Mouse (Mus musculus) thymus, postnatal 0 days (tissue): ENCODE results near the gene Mrc2. TPM values are rescaled to one million over a fixed set of nuclear protein-coding genes. Genes with fewer than 3 reads are reported as not detected.

Source experiments
- DNase-seq: peaks from one replicate; pipeline ENCODE4 v3.0.0-alpha.2; 2015; ENCODE audit warnings: low spot score
- polyA plus RNA-seq: library from polyadenylated mRNA; unstranded; fragments of >200 nt; fragmentation: Nextera tagmentation; extraction: Ambion mirVana; gene quantifications from 2 replicates; pipeline ENCODE4 v1.2.1, GENCODE M21; 2015

The Mrc2 gene
- polyA plus RNA-seq, 1 experiment from 2014 or later = 0.74 TPM

DNA sequence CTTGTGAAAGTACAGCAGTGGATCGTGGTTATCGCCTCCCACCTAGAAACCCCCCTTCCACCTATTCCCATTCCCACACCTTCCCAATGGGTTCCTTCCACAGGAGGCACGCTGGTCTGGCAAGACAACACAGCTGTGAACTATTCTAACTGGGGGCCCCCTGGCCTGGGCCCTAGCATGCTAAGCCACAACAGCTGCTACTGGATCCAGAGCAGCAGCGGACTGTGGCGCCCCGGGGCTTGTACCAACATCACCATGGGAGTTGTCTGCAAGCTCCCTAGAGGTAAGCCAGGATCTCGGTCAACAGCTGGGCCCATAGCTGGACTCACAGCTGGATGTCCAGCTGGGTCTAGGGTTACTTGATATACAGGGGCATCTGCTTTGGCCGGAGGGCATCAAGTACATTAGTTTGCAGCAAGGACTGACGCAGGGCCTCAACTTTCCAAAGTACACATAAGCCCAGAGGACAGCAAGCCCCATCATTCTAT is 56.1 kb downstream of the Mrc2 start:
- no peak for DNase-seq

DNA sequence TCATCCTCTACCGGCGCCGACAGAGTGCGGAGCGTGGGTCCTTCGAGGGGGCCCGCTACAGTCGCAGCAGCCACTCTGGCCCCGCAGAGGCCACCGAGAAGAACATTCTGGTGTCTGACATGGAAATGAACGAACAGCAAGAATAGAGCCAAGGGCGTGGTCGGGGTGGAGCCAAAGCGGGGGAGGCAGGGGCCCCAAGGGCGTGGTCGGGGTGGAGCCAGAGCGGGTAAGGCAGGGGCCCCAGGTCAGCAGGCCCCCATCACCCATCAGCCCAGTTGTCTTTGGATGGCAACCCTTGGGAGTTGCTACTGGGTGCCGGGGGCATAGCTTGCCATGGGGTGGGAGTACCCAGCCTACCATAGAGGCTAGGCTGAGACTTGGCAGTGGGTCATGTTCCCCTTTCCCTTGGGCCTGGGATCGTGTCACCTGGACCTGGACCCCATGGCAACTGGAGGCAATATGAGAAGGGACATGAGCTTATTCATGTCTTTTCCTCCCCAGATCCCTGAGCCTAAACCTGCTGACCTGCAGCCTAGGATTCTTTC is 57.4 kb downstream of the Mrc2 start:
- DNase-seq = no peak

DNA sequence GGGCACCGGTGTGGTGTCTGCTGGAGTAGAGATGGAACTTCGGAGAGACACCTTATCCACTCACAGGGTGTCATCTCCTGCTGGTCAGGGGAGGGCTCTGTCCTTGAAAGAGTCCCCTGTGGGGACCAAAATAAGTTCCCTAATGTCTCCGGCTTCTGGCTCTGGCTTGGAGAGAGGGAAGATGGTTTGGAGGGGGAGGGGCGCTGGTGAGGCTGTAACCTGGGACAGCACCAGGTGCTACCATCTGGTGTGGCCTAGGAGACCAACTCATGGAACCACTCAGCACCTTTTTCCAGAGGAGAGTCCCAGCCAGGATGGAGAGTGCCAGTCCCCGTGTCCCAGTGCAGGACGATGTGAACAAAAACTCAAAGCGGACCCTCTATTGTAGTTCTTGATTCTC is 58.2 kb downstream of the Mrc2 start:
- DNase-seq = no peak

DNA sequence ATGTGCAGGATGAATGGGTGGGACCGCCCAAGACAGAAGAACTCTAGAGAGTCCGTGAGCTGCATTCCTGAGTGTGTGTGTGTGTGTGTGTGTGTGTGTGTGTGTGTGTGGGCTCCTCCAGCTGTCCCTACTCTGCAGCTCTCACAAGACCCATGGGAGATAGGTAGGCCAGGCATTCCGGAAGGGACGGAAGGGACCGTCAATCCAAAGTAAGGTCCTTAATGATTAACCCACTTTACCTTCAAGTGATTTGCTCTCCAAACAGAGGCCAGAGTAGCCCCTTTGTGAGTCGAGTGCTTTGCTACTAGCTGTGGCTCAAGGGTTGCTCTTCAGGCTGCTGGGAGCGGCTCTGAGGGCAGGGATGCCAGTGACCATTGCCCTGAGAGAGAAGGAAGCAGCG is 59.7 kb downstream of the Mrc2 start:
- DNase-seq = no peak

DNA sequence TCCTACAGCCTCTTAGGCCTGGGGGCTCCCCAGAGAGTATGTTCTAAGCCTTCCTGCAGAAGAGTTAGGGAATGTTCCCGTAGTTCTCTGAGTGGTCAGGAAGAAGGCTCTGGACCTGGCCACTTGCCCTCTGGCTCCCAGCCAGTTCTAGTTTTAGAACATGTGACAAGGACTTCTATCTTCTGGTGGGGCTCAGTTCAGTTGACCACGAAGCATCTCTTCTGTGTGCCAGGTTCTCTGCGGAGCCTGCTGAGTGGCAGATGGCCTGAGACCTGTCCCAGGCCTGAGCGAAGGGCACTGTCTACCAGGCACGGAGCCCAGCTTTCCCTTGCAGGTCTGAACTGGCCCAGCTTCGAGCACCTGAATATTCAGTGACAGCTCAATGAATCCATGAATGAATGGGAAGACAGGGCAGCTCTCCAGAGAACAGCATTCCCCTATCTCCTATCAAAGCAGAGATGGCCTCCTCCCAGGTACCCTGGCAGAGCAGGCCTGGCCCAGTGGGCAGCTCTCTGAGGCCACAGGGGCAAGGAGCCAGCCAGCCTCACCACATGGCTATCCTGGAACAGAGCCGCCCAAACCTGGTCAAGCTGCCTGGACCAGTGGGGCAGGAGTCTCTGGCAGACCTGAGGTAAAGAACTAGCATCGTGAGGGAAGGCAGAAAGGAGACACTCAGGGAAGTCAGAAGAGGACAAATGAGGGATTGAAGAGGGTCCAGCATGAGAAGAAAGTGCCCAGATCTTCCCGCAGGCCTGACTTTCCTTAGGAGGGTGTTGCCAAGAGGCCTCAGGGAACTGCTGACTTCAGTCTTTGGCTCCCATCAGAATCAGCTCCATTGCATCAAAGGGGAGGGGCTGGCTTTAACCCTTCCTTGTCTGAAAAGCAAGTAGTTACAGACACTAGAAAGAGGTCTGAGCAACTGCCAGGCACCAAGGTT is 60.8 kb downstream of the Mrc2 start:
- no peak for DNase-seq

DNA sequence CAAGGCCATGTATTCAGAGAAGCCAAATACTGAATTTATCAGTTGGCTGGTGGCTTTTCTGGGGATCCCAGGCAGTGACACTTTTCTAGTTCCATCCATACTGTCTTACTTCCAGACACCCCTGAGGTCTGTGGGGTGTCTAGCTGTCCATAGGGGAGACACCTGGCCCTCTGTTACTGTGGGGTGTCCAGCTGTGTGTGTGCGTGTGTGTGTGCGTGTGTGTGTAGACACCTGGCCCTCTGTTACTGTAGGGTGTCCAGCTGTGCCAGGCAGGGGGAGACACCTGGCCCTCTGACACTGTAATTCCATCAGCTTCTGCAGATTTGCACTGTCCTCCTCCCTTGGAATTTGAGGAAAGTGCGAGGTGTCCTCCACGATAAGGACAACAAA is 61.4 kb downstream of the Mrc2 start:
- no peak for DNase-seq

DNA sequence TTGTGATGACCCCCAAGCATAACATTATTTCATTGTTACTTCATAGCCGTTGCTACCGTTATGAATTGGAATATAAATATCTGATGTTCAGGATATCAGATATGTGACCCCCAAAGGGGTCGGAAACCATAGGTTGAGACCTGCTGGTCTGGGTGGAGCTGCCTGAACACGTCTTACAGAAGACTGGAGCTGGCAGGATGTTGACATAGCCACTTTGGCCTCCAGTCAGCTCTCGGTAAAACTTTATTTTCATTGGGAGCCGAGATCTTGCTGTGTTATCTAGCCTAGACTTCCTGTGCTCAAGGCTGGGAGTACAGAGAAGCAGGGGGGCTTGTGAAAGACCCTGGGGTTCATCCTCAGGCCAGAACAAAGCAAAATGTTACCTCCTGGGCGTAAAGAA is 63.9 kb downstream of the Mrc2 start:
- DNase-seq = no peak

DNA sequence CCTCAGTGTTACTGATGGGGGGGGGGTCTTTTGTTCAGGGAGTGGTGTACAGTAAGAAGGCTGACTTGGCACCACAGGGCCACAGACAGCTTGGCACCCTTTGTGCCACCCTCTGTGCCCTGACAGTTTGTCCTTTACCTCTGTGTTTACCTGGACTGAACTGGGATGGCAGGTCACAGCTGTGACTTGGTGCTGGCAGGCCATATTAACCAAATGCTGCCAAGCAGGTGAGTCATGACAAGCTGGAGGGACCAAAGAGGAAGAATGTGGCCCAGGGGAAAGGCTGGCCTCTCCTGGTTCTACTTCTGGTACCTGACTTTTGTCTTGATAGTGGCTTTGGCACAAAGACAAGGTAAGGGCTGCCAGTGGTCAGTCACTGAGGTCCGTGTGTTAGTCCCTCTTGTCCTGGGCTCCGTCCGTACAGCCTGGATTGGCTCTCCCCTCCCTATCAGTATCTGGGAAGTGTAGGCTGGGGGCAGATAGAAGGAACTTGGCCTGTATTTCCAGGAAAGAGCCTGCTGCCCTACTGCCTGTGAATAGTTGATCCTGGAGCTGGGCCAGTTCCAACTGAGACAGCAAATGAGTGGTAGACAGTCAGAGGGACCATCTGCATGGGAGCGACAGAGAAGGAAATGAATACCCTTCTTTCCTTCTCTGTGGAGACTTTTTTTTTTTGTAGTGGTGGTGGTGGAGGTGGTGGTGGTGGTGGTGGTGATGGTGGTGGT is 69.8 kb downstream of the Mrc2 start:
- DNase-seq = no peak

DNA sequence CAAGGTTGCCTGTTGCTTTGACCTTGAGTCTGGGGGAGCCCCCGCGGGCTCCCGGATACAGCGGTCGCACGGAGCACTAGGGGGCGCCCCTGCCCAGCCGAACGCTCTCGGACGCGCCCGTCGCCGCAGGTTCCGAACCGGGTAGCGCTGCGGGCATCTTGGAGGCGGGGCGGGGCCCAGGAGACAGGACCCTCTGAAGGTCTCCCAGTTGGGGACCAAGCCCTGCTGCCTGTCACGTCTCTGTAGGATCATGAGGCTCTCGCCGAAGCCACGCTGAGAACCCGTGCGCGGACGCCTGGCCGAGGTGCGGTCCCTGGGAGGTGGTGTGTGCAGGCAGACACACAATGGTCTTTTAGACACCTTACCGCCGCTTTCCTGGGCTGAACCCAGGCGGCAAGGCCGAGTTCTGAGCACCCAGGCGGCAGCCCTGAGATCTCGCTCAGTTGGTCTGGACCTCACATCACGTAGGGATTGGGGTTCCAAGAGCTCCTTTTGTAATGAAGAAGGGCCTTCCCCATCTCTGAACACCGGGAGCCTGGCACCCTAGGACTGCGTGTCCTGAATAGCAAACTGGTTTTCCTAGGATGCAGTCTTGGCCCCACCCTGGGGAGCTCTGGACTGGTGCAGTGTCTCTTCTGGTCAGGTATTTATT is 70.6 kb downstream of the Mrc2 start:
- DNase-seq = peak; percentile 80

DNA sequence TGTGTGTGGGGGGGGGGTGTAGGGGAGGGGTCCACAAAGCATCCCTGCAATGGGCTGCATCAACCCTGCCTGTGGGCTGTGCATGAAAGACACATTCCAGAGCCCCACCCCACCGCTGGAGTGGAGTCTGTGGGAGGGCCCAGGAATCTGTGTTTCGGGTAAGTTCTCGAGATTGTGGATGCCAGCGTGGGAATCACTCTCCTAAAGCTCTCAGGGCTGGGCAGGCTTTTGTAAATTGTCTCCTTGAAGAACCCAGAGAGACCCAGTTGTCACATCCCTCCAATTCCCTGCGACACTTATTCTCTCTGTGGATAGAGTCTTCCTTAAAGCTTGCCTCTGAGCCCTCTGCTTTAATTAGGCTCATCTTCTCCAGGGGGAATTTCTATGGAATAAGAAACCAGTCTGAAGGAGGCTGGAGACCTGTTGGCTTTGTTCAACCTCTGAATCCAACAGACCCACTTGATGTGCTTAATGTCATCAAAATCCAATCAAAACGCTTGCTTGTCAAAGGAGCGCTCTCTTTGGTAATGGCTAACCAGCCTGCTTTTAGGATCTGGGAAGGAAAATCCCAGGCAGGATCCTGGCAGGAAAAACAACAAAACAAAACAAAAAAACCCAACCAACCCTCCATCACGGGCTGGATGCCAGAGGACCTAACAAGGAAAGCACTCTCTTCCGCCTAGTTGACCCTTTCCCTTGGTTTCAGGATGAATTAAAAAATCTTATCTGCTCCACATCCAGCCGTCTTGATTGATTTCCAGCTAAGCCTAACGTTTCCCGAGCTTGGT is 71.3 kb downstream of the Mrc2 start:
- DNase-seq = no peak

DNA sequence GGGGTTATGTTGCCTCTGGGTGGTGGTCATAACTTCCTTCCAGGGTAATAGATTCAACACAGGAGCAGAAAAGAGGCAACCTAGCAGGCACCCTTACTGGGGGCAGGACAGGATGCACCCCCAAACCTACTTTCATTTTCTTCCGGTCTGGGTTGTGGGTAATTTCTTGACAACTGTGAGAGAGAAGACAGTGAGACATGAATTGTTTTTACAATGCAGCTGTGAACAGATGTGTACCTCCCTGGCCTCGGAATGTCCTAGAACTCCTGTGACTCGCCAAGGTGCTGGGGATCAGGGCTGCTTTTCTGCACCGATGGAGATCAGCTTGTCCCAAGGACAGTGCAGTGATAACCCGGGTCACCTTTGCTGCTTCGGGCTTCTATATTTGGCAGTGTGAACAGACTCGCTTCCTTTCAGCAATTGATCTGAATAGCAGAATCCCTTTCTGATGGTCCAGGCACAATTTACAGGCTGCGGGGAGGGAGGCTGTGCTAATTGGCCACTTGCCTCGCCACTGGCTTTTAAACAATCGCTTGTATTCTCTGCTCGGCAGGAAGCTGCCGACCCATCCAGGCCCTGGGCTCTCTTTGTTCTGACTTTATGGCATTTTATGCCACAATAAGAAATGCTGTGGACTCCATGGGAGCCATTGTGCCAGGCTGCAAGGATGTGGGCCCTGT is 72.1 kb downstream of the Mrc2 start:
- DNase-seq = peak; percentile 71

DNA sequence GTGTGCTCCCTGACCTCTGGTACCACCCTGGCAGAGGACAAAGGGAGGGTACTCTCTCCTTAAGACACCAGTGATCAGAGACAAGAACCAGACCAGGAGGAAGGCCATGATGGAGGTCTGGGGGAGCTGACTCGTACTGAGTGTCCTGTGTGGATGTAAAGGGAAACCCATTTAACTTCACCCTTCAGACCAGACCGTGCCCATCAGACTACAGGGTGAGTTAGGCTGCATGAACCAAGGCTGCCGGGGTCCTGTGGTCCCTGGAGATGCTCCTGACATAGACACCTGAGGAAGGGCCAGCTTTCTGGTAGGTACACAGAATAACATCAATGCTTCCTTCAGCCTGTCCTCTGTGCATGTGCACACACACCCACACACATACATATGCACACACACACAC is 73.2 kb downstream of the Mrc2 start:
- DNase-seq = no peak

DNA sequence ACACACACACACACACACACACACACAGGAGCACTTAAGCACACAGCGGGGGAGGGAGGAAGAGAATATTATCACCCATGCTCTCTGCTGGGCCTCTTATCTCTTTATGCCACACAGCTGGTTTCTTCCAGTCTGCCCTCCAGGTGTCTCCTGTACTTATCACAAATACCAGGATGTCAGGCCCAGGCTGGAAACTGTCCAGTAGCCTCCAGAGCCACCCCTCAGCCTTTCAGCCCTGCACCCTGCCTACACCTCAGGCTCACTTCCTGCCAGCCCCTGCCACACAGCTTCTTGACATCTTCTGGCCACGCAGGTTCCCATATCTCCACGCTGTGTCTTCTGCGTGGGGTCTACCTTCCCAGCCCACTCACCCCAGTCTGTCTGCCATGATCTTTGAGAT is 73.6 kb downstream of the Mrc2 start:
- DNase-seq = no peak

DNA sequence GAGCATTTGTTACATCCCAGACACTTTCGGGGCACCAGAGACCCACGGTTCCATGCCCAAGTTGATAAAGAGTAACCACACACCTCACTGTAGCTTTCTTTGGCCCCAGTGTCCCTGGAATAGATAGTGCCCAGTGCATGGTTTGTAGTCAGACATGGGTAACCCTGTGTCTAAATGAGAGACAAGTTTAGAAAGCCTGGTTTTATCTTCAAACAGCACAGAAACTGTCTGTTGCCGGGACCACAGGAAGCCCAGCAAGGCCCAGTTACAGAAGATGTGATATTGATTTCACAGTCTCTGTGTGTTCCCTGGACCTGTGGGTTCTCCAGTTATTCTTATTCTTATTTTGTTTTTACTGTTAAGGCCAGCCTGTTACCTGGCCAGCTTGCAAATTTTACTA is 74.7 kb downstream of the Mrc2 start:
- no peak for DNase-seq

DNA sequence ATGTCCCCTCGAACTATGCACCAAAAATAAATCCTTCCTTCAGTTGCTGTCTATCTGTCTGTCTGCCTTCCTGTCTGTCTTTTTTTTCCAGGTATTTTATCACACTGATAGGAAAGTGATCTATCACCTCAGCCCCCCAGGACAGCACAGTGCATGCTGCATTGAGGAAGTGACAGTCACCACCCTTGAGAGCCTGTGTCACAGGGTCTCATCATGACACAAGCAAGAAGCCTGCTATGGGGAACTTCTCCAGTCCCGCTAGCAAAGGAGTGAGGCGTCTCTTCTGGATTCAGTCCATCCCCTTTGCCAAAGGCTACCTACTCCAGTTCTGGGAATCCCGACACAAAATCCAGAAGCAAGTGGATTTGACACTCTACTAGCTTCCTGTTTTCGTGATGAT is 76.4 kb downstream of the Mrc2 start:
- DNase-seq = no peak

DNA sequence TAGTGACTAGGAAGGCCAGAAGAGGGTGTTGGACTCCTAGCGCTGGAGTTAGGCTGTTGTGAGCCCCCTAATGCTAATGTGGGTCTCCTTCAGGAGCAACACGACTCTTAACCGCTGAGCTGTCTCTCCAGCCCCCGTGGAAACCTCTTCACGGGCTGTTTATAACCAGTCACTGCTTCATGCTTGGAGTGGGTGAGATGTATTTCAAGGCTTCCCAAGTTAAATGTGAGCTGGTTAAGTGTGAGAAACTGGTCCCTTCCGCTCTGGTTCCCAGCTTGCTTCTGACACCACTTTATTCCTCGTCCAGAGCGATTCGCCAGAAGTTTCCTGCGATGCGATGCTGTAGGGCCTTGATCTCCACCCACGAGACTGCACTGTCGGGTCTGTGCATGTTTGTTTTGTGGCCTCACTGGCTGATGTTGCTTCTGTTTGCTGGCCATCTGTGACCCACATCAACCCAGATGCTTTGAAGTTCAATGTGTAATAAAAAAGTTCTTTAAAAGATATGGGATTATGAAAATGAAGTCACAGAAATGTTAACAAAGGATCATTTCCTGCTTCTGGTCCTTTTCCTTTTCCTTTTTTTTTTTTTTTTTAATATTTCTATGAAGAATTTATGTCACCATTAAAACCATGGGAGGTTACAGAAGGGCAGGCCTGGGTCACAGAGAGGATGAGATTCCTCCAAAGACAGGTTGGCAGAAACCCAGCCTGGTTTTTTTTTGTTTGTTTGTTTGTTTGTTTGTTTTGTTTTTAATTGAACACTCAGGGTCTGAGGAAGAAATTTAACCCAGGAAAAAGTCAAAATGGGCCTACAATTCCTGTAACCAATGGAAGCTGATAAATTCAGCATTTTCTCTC is 77.3 kb downstream of the Mrc2 start:
- DNase-seq = no peak

DNA sequence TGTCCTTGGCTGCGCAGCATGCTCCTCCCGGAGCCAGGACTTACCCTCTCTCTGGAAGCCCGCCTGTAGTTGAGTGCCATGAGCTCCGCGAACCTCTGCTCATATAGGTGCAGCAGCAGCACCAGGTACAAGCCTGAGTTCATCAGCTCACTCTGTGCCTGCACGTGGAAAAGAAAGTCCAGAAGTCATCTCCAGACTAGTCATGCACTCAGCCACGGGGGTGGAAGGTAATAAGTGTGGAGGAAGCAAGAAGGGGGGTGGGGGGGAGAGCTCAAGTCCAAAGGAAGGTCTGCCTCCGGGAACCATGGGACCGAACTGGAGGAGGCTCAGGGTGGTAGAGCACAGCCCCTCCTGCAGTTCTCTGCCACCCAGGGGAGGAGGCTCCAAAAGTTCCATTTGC is 79.4 kb downstream of the Mrc2 start:
- DNase-seq = no peak

DNA sequence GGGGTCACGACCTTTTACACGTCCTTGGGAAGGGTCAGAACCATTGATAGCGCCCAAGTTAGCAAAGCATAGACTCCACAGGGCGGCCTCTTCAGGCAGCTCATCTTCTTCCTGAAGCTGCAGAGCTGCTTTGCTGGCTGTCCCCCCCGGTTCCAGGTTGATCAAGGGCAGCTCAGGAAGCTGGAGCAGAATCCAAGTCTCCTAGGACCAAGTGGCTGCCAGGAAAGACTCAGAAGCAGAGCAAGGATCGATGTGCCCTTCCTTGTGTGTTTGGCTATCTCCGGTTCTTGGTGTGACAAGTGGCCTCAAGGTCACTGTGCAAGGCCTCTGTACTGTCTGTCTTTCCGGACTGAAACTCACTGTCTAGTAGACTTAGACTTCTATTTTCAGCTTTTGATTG is 81.4 kb downstream of the Mrc2 start:
- no peak for DNase-seq

DNA sequence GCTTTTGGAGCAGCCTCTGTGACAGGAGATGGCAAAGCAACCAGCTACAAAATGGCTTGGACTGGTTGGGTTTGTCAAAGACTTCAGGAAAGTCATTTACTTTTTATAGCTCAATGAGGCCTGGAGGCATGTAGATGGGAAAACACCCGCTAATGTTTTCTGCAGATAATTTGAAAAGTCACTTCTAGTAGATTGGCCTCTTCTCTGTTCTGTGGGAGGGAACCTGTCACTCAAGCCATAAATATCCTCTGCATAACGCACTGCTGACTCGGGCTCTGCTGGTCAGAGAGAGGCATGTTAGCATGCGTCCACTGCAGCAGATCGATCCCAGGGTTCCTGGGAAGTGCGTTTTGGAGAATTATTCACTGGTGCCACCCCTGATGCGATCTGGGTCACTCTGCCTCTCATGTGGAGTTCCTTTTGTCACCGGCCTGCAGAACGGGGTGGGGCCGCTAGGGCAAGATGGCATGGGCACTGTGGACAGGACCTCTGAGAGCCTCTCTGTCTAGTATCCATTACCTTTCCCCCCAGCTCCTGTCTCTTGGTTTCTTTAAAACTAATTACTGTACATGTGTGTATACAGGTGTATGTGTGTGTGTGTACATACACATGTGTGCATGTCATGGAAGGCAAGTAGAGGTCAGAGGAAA is 82.2 kb downstream of the Mrc2 start:
- no peak for DNase-seq
